Mouse (Mus musculus) heart, adult 2 months (tissue): ENCODE data around the gene Serpina3c. TPM values are rescaled to one million over a fixed set of nuclear protein-coding genes. Genes with fewer than 3 reads are reported as not detected.

Experiments
- DNase-seq, 2 experiments: peaks; one replicate each; pipeline ENCODE4 v3.0.0; 2021
- H3K27ac ChIP-seq: fragments of 200-600 bp; 2 replicates; pipeline ENCODE4 v1.8.1; 2022
- H3K27me3 ChIP-seq: fragments of 200-500 bp; 2 replicates; pipeline ENCODE4 v1.6.1; 2012; ENCODE audit warnings: mild to moderate bottlenecking, low read length, inconsistent platforms, mixed read lengths; ENCODE audit not compliant: control insufficient read depth, insufficient read depth
- H3K36me3 ChIP-seq: fragments of 200-500 bp; 2 replicates; pipeline ENCODE4 v1.6.1; 2012; ENCODE audit warnings: low read length, inconsistent platforms; ENCODE audit not compliant: control insufficient read depth, insufficient read depth
- H3K4me1 ChIP-seq: fragments of 200-500 bp; 2 replicates; pipeline ENCODE4 v1.6.1; 2011; ENCODE audit warnings: low read length; ENCODE audit not compliant: control insufficient read depth, insufficient read depth
- H3K4me3 ChIP-seq: fragments of 200-600 bp; 2 replicates; pipeline ENCODE4 v1.8.1; 2022
- H3K79me2 ChIP-seq: fragments of 200-500 bp; replicated peaks from 2 replicates; pipeline ENCODE4 v1.6.1; 2012; ENCODE audit warnings: mild to moderate bottlenecking, inconsistent platforms, low read length, moderate library complexity, mixed read lengths; ENCODE audit not compliant: control insufficient read depth, insufficient read depth
- H3K9ac ChIP-seq: fragments of 200-500 bp; 2 replicates; pipeline ENCODE4 v1.6.1; 2012; ENCODE audit warnings: low read depth, mild to moderate bottlenecking, control low read depth, inconsistent platforms, low read length, mixed read lengths
- CTCF ChIP-seq: fragments of 200-600 bp; IDR thresholded peaks from 2 replicates; pipeline ENCODE4 v1.8.1; 2022; ENCODE audit warnings: antibody characterized with exemption, mild to moderate bottlenecking, moderate library complexity
- EP300 ChIP-seq: fragments of 200-500 bp; IDR thresholded peaks from 2 replicates; pipeline ENCODE4 v1.6.1; 2011; ENCODE audit warnings: low read depth, low read length, control low read depth; ENCODE audit not compliant: insufficient read depth
- POLR2A ChIP-seq: fragments of 200-500 bp; IDR thresholded peaks from 2 replicates; pipeline ENCODE4 v1.6.1; 2011; ENCODE audit warnings: mild to moderate bottlenecking, low read depth, low read length, control low read depth; ENCODE audit not compliant: insufficient read depth
- WGBS: fragments of 180-500 bp; shearing (Covaris S2); methylation state at CpG from one replicate; pipeline ENCODE4 v1.1.7; 2018; 5-methylcytosine and 5-hydroxymethylcytosine counted together
- intact Hi-C: fragments of 180-260 bp; cut with DNase I; formaldehyde crosslinking; loops from one replicate; pipeline ENCODE4 v1.15.1; 2025
- long read RNA-seq: library from polyadenylated mRNA; stranded (forward); transcript quantifications from one replicate; pipeline ENCODE4 v2.0.0, GENCODE M21; 2021
- polyA plus RNA-seq: library from polyadenylated mRNA; depleted of rRNA; stranded (reverse); fragments of >200 nt; gene quantifications from 2 replicates; pipeline ENCODE4 v1.2.3, GENCODE M21; 2012; rRNA removed
- total RNA-seq, 2 experiments: library from RNA; stranded (reverse); gene quantifications; 2 replicates each; pipeline ENCODE4 v1.2.3; 2021

Gene Serpina3c
- total RNA-seq = 1 to 10 TPM in 1 of 2 experiments, under 1 TPM in 1; 0.45 to 1.5 TPM
- 0.61 and 1.3 TPM in 2 replicates for polyA plus RNA-seq
- long read RNA-seq, partial matches to known transcripts = 0 of 2 reads
- long read RNA-seq, other reads (novel, unspliced or antisense) = 0 of 2 reads

DNA sequence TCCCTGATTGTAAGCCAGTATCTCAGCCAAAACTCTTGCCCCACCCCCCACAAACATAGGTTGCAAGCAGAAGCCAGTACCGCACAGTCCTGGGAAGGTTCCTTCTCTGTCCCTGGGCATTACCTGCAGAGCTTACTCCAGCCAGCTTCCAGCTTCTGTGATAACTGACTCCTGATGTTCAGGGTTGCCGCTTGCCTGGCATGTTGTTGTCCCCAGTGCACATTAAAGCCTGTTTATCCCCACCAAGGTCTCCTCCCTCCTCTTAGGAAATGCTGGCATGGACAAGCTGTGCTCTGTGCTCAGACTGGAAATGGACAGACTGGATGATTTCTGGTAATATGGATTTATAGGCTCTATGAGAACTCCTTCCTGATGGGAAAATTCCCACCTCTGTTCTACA is at the start of gene Serpina3c:
Gene Serpina3c (minus strand): TSS at position 215 of the 400 bp plus-strand sequence.
- Histone ChIP-seq H3K4me1 (no peaks in the 10 kb centered on the region), H3K27ac (no peak within 1 kb of the TSS), H3K4me3 (no peak within 1 kb of the TSS), H3K27me3 (no peaks in the 10 kb centered on the region), H3K36me3 (no peaks in the 10 kb centered on the region), H3K9ac (no peak within 1 kb of the TSS), H3K79me2 (no peaks in the 10 kb centered on the region)
- intact Hi-C loops = no loop called here
- no peak for TF ChIP-seq EP300
- TF ChIP-seq CTCF = no peak
- TF ChIP-seq POLR2A = no peak
- DNase-seq = no peak
- 83% methylated on average over 2 of the region's 2 CpGs for WGBS

DNA sequence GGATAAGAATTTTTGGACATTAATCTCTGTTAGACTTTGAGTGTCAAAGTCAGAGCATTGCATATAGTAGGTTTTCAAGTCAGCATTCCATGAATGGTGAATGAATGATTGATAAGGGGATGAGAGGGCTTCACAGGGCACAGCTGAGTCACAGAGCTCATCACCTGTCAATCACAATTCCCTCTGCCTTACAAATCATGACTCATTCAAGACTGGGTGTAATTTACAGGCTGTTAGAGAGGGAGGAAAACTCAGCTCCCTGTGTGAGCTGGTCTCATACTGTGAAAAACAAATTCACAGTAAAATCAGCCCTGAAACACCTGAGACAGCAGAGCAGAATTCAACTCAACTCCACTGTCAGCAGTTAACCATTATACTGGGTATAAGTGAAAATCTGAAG is 37.2 kb upstream of the Serpina3c start:
- H3K79me2 ChIP-seq = no peaks in the 10 kb centered on the region
- intact Hi-C loops = no loop called here
- H3K4me1 ChIP-seq = no peaks in the 10 kb centered on the region
- no peaks in the 10 kb centered on the region for H3K36me3 ChIP-seq
- H3K9ac ChIP-seq = no peak overlapping the region
- H3K27me3 ChIP-seq = no peaks in the 10 kb centered on the region
- no peak overlapping the region for H3K4me3 ChIP-seq
- no peak overlapping the region for H3K27ac ChIP-seq
- TF ChIP-seq EP300 = no peak
- no peak for TF ChIP-seq CTCF
- TF ChIP-seq POLR2A = no peak
- no peak for DNase-seq

DNA sequence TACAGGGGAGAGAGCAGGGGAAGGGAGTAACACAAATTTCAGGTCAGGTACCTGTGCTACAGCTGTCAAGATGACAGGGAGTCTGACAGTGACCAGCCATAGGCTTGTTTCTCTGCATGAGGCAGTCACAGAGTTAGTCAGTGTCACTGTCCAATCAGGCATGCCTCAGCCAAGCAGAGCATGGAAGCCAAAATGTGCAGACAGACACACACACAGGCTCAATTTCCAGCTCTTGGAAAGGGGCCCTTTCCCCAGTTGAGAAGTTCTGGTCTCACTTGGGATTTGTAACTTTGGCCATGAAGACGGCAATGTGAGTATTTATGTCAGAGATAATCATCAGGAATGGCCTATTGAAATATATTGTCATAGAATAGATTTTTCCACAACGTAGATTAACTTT is 35.6 kb upstream of the Serpina3c start:
- H3K9ac ChIP-seq = no peak overlapping the region
- intact Hi-C loops = no loop called here
- no peaks in the 10 kb centered on the region for H3K4me1 ChIP-seq
- no peaks in the 10 kb centered on the region for H3K36me3 ChIP-seq
- WGBS = 48% methylated on average over 2 of the region's 2 CpGs
- no peaks in the 10 kb centered on the region for H3K79me2 ChIP-seq
- DNase-seq = no peak
- no peak overlapping the region for H3K4me3 ChIP-seq
- H3K27me3 ChIP-seq = no peaks in the 10 kb centered on the region
- no peak overlapping the region for H3K27ac ChIP-seq
- no peak for TF ChIP-seq CTCF
- TF ChIP-seq POLR2A = no peak
- no peak for TF ChIP-seq EP300

GRCm38 (mm10) chr12:104186041-104186581 is 32.4 kb upstream of the Serpina3c start:
- 36% methylated on average over 3 of the region's 3 CpGs for WGBS
- intact Hi-C loops = no loop called here

GRCm38 (mm10) chr12:104185046-104185445 is 31.4 kb upstream of the Serpina3c start:
- no peak overlapping the region for H3K4me3 ChIP-seq
- H3K79me2 ChIP-seq = no peaks in the 10 kb centered on the region
- no peaks in the 10 kb centered on the region for H3K4me1 ChIP-seq
- H3K27ac ChIP-seq = no peak overlapping the region
- no peak for DNase-seq
- H3K27me3 ChIP-seq = no peaks in the 10 kb centered on the region
- 74% methylated on average over 4 of the region's 4 CpGs for WGBS
- H3K9ac ChIP-seq = no peak overlapping the region
- TF ChIP-seq CTCF = no peak
- no peak for TF ChIP-seq EP300
- no peak for TF ChIP-seq POLR2A
- no peaks in the 10 kb centered on the region for H3K36me3 ChIP-seq
- intact Hi-C loops = no loop called here

More at GRCm38 (mm10) chr12:104186041-104186581, 32.4 kb upstream of the Serpina3c start:
- H3K27ac ChIP-seq = no peak overlapping the region
- H3K4me3 ChIP-seq = no peak overlapping the region
- H3K36me3 ChIP-seq = no peaks in the 10 kb centered on the region
- H3K79me2 ChIP-seq = no peaks in the 10 kb centered on the region
- TF ChIP-seq CTCF (no peak), EP300 (no peak), POLR2A (no peak)
- H3K27me3 ChIP-seq = no peaks in the 10 kb centered on the region
- DNase-seq = no peak
- no peaks in the 10 kb centered on the region for H3K4me1 ChIP-seq
- no peak overlapping the region for H3K9ac ChIP-seq

- H3K27ac ChIP-seq = no peak overlapping the region
- TF ChIP-seq EP300 (no peak), CTCF (no peak), POLR2A (no peak)
- 55% methylated on average over 2 of the region's 2 CpGs for WGBS
These were observed 25.3 kb upstream of the Serpina3c start for GRCm38 (mm10) chr12:104178987-104179386.

More at GRCm38 (mm10) chr12:104178987-104179386, 25.3 kb upstream of the Serpina3c start:
- H3K36me3 ChIP-seq = peaks cover 2% of the 10 kb centered on the region; the same call in 1 of the 2 replicates
- no peaks in the 10 kb centered on the region for H3K79me2 ChIP-seq
- no peaks in the 10 kb centered on the region for H3K27me3 ChIP-seq
- no peak for DNase-seq
- intact Hi-C loops = loop anchor here (10.0 kb wide), 1 partner anchor 184 kb away; no protein-coding TSS in a partner anchor
- no peak overlapping the region for H3K9ac ChIP-seq
- H3K4me3 ChIP-seq = no peak overlapping the region
- H3K4me1 ChIP-seq = peaks cover 1% of the 10 kb centered on the region; the same call in 1 of the 2 replicates
